Mouse (Mus musculus): ENCODE measurements around the gene Nav2. TPM values are rescaled to one million over a fixed set of nuclear protein-coding genes. Genes with fewer than 3 reads are reported as not detected.
A peak's percentile ranks its signal among the peaks of the same experiment; 100 is the strongest.

Nav2 gene
- total and polyA plus RNA-seq, 3 experiments = 2.0 to 2.7 TPM; not detected in 1

DNA sequence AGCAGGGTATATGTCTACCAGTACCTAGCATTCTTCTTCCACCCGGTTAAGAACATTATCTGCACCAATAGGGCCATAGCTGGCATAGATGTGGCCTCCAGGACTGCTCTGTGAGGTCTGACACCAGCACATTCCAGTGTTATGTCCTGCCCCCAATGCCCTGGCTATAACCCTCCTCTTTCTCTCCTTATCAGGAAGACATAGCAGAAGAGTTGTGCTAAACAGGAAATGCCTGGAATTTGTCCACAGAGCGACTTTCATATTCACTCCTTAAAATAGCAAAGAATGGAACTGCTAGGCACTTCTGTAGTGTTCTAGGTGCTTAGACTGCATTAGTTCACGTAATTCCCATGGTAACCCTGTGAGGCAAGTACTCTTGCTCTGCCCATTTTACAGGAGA is 16.7 kb downstream of the Nav2 start:
- no peaks in the 10 kb centered on the region for H3K9me3 ChIP-seq (replicated peaks; ENCODE audit: insufficient read depth, low read length)
- peaks cover 8% of the 10 kb centered on the region in 2 experiments for H3K27me3 ChIP-seq (ENCODE audit: control insufficient read depth in 1 of 2, insufficient read depth in 2 of 2, low read length in 2 of 2)
- TF ChIP-seq NELFE (IDR thresholded peaks at IDR 0.05; ENCODE audit: low read depth, low read length) = no peak
- no peak for TF ChIP-seq ZC3H11A (IDR thresholded peaks at IDR 0.05; ENCODE audit: low read depth, low read length)
- TF ChIP-seq KAT2A (conservative IDR thresholded peaks at IDR 0.05; ENCODE audit: low read depth, low read length) = no peak
- no peak for TF ChIP-seq ZNF384 (IDR thresholded peaks at IDR 0.05; ENCODE audit: low read depth, low read length)
- no peak for TF ChIP-seq CHD1 (IDR thresholded peaks at IDR 0.05; ENCODE audit: low read depth, low read length)
- TF ChIP-seq MYC (IDR thresholded peaks at IDR 0.05; ENCODE audit: low read depth, low read length) = no peak
- no peak for TF ChIP-seq JUND (IDR thresholded peaks at IDR 0.05; ENCODE audit: low read depth, low read length)
- TF ChIP-seq UBTF (IDR thresholded peaks at IDR 0.05; ENCODE audit: borderline replicate concordance, insufficient read depth, low read depth, low read length) = no peak
- TF ChIP-seq MEF2A (IDR thresholded peaks at IDR 0.05; ENCODE audit: extremely low read depth, insufficient replicate concordance, low read depth, low read length, poor library complexity, severe bottlenecking) = no peak
- no peak for TF ChIP-seq HCFC1 (IDR thresholded peaks at IDR 0.05; ENCODE audit: low read depth, low read length)
- TF ChIP-seq CTCF (IDR thresholded peaks at IDR 0.05 in 2 of 3, conservative IDR thresholded peaks at IDR 0.05 in 1 of 3; ENCODE audit: control insufficient read depth in 1 of 3, insufficient read depth in 1 of 3, low read depth in 2 of 3, low read length in 3 of 3, poor library complexity in 1 of 3, severe bottlenecking in 1 of 3) = no peak
- no peak for TF ChIP-seq USF1 (IDR thresholded peaks at IDR 0.05; ENCODE audit: low read depth, low read length)
- TF ChIP-seq RAD21 (IDR thresholded peaks at IDR 0.05; ENCODE audit: low read depth, low read length) = no peak
- TF ChIP-seq RCOR1 (IDR thresholded peaks at IDR 0.05; ENCODE audit: low read depth, low read length) = no peak
- TF ChIP-seq CHD2 (IDR thresholded peaks at IDR 0.05; ENCODE audit: low read length) = no peak
- TF ChIP-seq MAZ (IDR thresholded peaks at IDR 0.05; ENCODE audit: low read depth, low read length) = no peak
- TF ChIP-seq ELF1 (IDR thresholded peaks at IDR 0.05; ENCODE audit: low read depth, low read length) = no peak
- no peak for TF ChIP-seq MAFK (IDR thresholded peaks at IDR 0.05; ENCODE audit: borderline replicate concordance, low read depth, low read length)
- no peak for TF ChIP-seq POLR2AphosphoS2 (IDR thresholded peaks at IDR 0.05; ENCODE audit: low read length)
- no peak for TF ChIP-seq BHLHE40 (IDR thresholded peaks at IDR 0.05; ENCODE audit: borderline replicate concordance, low read depth, low read length)
- DNase-seq (ENCODE audit: low read depth, low spot score) = no peak
- no peaks in the 10 kb centered on the region for H3K79me2 ChIP-seq (ENCODE audit: control insufficient read depth, insufficient read depth, low read length, poor library complexity)
- no peak overlapping the region for H3K4me3 ChIP-seq (ENCODE audit: control insufficient read depth in 1 of 2, insufficient read depth in 1 of 2, low read depth in 2 of 2, low read length in 2 of 2)
- no peaks in the 10 kb centered on the region for H3K4me1 ChIP-seq (ENCODE audit: control insufficient read depth in 1 of 2, insufficient read depth in 2 of 2, low read length in 2 of 2)
- H3K9ac ChIP-seq (ENCODE audit: control insufficient read depth, low read depth, low read length, poor library complexity, severe bottlenecking) = no peak overlapping the region
- H3K36me3 ChIP-seq (ENCODE audit: control insufficient read depth in 1 of 2, insufficient read depth in 2 of 2, low read length in 2 of 2) = no peaks in the 10 kb centered on the region
- no peak overlapping the region for H3K27ac ChIP-seq (ENCODE audit: control insufficient read depth, low read depth, low read length)

DNA sequence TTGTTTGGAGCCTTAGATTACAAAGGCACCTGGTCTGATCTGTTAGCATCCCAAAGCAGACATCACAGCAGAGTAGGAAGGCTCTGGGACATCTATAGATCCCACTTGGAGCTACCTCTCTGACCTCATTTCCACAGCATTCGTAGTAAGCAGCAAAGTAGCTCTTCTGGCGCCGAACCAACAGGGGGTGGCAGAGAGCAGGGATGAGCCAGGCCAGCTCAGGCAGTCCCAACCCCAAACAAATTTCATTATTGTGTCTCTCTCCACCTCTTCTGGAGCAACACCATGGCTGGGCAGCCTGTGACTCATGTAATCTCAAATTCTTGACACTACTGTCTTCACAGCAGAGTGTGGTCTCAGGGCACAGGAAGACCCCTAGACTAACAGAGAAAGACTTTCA is 19.8 kb downstream of the Nav2 start:
- peak; percentile 59 for TF ChIP-seq RAD21 (IDR thresholded peaks at IDR 0.05; ENCODE audit: low read depth, low read length)
- TF ChIP-seq ZNF384 (IDR thresholded peaks at IDR 0.05; ENCODE audit: low read depth, low read length) = no peak
- TF ChIP-seq CHD2 (IDR thresholded peaks at IDR 0.05; ENCODE audit: low read length) = no peak
- TF ChIP-seq CHD1 (IDR thresholded peaks at IDR 0.05; ENCODE audit: low read depth, low read length) = no peak
- TF ChIP-seq ZC3H11A (IDR thresholded peaks at IDR 0.05; ENCODE audit: low read depth, low read length) = peak; percentile 51; the same call in 1 of the 2 replicates
- TF ChIP-seq MXI1 (IDR thresholded peaks at IDR 0.05; ENCODE audit: low read depth, low read length) = no peak
- TF ChIP-seq CTCF (IDR thresholded peaks at IDR 0.05 in 2 of 3, conservative IDR thresholded peaks at IDR 0.05 in 1 of 3; ENCODE audit: control insufficient read depth in 1 of 3, insufficient read depth in 1 of 3, low read depth in 2 of 3, low read length in 3 of 3, poor library complexity in 1 of 3, severe bottlenecking in 1 of 3) = peak; percentile 72 to 81 (median 79)
- TF ChIP-seq SMC3 (IDR thresholded peaks at IDR 0.05; ENCODE audit: low read depth, low read length) = peak; percentile 76
- TF ChIP-seq USF2 (IDR thresholded peaks at IDR 0.05; ENCODE audit: borderline replicate concordance in 1 of 2, insufficient read depth in 1 of 2, low read depth in 1 of 2, low read length in 2 of 2) = no peak
- Histone ChIP-seq H3K27me3 (ENCODE audit: control insufficient read depth in 1 of 2, insufficient read depth in 2 of 2, low read length in 2 of 2) (peaks cover 6 to 8% of the 10 kb centered on the region in 2 experiments), H3K36me3 (ENCODE audit: control insufficient read depth in 1 of 2, insufficient read depth in 2 of 2, low read length in 2 of 2) (no peaks in the 10 kb centered on the region), H3K9me3 (replicated peaks; ENCODE audit: insufficient read depth, low read length) (no peaks in the 10 kb centered on the region), H3K9ac (ENCODE audit: control insufficient read depth, low read depth, low read length, poor library complexity, severe bottlenecking) (no peak overlapping the region), H3K27ac (ENCODE audit: control insufficient read depth, low read depth, low read length) (no peak overlapping the region), H3K79me2 (ENCODE audit: control insufficient read depth, insufficient read depth, low read length, poor library complexity) (no peaks in the 10 kb centered on the region), H3K4me3 (ENCODE audit: control insufficient read depth in 1 of 2, insufficient read depth in 1 of 2, low read depth in 2 of 2, low read length in 2 of 2) (no peak overlapping the region), H3K4me1 (ENCODE audit: control insufficient read depth in 1 of 2, insufficient read depth in 2 of 2, low read length in 2 of 2) (no peaks in the 10 kb centered on the region)
- peak; percentile 57 for DNase-seq (ENCODE audit: low read depth, low spot score)

Data from MEL (cell line).